Mouse (Mus musculus) neutrophil, adult 5-6 weeks (primary cell): ENCODE data around the gene Cdk2ap2. TPM values are rescaled to one million over a fixed set of nuclear protein-coding genes. Genes with fewer than 3 reads are reported as not detected.
A peak's percentile ranks its signal among the peaks of the same experiment; 100 is the strongest.
"Not testable (repeated sequence)": the region's sequence is repeated elsewhere in the genome, so short reads cannot be mapped to it uniquely, and the experiment has no call there.

Experiments
- ATAC-seq: fragments of 151-379, 151-347 bp; 2 replicates; pipeline ENCODE4 v1.8.0; 2017; ENCODE audit warnings: mild to moderate bottlenecking, moderate TSS enrichment; ENCODE audit not compliant: insufficient number of reproducible peaks, poor library complexity, low FRiP score, severe bottlenecking; ENCODE audit errors: extremely low read depth
- total RNA-seq: library from RNA; stranded (forward); fragments of 200-1000 nt; gene quantifications from 2 replicates; pipeline ENCODE4 v1.2.3, GENCODE M21; 2017

Cdk2ap2 gene
- total RNA-seq, 1 experiment from 2014 or later: 205 TPM

DNA sequence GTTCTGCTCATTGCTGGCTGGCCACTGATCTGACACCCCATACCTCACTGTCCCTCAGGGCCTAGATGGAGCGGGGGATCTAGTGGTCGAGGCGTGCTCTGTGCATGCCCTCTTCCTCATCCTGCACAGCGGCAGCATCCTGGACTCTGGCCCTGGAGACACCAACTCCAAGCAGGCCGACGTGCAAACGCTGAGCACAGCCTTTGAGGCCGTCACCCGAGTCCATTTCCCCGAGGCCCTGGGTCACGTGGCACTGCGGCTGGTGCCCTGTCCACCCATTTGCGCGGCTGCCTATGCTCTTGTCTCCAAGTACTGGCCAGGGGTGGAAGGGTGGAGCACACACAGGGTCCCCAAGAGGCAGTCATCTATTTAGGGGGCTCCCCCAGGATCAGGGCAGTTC lies 9.7 kb downstream of the Cdk2ap2 start:
- ATAC-seq: no peak

DNA sequence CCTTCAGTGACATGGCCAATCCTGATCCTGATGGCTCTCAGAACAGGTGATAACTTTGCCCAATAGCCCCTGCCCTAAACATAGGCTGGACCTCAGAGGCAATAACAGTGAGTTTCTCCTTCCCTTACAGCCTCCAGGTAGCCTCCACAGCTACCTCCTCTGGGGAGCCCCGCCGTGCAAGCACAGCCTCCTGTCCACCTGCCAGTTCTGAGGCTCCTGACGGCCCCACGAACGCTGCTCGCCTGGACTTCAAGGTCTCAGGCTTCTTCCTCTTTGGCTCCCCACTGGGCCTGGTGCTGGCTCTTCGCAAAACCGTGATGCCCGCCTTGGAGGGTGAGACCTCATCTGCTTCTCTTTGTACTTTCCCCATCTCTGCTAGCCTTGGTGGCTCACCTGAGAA lies 11.6 kb downstream of the Cdk2ap2 start:
- no peak for ATAC-seq

- no peak for ATAC-seq
Measured at GRCm38 (mm10) chr19:4112063-4112960, 15.3 kb downstream of the Cdk2ap2 start.

- no peak for ATAC-seq
Measured at GRCm38 (mm10) chr19:4113186-4113805, 16.3 kb downstream of the Cdk2ap2 start.

- peak; percentile 59 for ATAC-seq
Measured at GRCm38 (mm10) chr19:4113806-4114230, 16.8 kb downstream of the Cdk2ap2 start.

DNA sequence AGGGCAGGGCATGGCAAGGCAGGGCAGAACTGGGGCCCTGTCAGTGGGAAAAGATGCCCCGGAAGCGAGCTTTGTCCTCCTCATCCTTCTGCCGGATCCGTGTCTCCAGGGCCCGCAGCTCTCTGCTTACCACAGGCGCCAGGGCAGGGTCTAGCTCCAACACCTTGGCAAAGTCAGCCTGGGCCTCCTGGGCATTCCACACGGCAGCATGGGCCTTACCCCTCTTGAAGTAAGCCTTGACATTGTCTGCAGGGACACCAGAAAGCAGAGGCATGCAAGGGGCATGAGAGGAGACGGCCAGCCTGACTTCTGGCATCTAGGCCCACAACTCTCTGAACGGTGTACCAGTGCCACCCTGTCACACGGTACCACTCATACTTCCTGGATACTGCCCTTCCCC lies 17.6 kb downstream of the Cdk2ap2 start:
- no peak for ATAC-seq

DNA sequence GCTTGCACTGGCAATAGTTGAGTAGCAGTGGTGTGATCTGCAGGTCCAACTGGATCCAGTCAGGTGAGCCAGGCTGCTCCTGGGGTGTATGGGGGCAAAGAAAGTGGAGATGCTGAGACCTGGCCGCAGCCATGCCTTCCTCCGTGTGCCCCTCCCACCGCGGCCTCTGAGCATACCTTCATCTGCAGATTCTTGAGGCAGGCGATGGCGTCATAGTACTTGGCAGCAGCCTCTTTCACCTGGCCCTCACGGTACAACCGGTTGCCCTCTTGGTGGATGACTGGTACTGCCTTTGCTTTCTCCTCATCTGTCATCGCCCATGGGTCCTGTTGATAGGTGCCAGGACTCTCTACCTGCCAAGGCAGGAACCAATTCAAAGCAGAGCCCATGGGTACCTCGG lies 18.2 kb downstream of the Cdk2ap2 start:
- ATAC-seq: no peak

- no peak for ATAC-seq
Measured at GRCm38 (mm10) chr19:4115816-4116215, 18.8 kb downstream of the Cdk2ap2 start.

DNA sequence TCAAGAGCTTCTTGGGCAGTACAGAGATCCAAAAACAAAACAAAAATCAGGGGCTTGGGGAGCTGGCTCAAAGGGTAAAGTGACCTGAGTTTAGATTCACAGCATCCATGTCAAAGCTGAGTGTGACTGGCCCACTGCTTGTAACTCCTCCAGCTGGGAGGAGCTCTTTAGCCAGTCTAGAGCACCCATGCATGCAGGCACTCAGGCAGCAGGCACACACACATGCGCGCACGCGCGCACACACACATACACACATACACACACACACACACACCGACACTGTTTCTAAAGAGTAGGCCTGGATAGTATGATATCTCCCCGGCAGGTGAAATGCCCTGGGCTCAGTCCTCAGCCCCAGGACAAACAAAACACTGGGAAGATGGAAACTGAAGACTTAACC lies 20.0 kb downstream of the Cdk2ap2 start:
- ATAC-seq: no peak

DNA sequence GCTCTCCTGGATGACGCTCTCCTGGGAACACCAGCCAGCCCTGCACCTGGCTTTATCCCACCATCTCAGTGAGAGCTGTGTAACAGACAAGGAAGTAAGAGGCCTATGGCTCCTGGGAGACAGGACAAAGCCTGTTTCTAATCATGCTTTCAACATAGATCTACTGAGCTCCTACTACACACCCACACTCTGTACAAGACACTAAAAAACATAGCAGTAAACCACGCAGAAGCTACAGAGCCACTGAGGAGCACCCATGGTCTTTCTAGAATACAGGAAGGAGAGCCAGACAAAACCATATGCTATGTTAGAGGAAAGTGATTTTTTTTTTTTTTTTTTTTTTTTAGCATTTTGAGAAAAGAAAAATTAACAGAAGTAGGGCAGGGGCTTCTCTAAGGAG lies 21.4 kb downstream of the Cdk2ap2 start:
- ATAC-seq: no peak

- ATAC-seq: no peak
Measured at GRCm38 (mm10) chr19:4119716-4120487, 22.9 kb downstream of the Cdk2ap2 start.

DNA sequence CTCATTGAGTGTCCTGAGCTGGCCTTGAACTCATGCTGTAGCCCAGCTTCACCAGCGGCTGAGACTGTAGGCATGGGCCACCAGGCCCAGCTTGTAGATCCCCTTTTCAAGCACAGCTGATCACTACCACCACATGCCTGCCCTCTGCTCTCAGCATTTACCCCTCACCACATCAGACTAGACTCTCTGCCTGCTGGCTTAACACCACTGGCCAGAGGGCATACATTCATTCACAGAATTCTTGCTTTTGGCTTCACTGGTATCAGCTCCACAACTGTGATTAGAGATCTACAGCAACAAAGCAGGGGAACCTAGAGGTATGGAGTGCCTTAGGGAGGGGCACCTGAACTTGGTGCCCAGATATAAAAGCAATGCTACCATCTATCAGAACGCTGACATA lies 23.5 kb downstream of the Cdk2ap2 start:
- no peak for ATAC-seq

DNA sequence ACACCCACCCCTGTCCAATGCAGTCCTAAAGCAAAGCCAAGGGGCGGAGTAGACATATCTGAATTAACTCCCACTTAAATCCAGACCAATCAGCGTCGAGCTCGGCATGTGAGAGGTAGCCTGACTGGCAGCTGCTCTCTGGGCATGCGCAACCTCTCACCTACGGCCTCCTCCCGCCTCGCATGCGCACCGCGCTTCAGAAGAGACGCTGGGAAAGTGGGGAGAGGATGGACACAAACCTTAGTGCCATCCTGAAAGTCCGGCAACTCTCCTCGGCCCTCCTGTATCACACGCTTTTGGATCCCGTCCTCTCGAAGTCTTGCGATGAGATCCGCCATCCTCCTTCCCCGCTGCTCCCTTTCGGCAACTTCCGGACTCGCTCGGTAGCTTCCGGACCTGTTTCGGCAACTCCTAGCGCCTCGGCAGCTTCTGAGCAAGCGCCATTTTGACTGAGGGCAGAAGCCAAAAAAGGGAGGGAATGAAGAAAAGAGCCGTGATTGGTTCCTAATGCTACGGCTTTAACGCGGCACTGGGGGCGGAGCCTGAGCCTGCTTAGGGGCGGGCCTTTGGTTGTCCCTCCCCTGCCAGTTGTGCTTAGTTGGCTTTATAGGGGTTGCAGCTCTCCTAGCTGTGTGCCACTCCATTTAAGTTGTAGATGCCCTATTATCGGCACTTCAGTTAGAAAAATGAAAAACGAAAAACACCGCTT lies 24.3 kb downstream of the Cdk2ap2 start:
- peak; percentile 71 for ATAC-seq

DNA sequence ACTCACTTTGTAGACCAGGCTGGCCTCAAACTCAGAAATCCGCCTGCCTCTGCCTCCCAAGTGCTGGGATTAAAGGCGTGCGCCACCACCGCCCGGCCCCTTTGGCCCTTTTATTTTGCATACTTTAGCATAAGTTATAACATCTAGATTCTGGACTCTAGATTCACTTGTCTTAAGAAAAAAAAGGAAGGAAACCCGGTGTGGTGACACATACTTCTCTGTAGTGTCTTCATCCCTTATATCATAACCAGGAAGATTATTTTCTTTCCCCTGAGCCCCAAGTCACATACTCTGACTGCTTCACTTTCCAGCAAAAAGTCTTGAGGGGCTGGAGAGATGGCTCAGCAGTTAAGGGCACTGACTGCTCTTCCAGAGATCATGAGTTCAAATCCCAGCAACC lies 24.9 kb downstream of the Cdk2ap2 start:
- not testable (repeated sequence) for ATAC-seq

GRCm38 (mm10) chr19:4122411-4123370 lies 25.7 kb downstream of the Cdk2ap2 start:
- ATAC-seq: no peak

- ATAC-seq: no peak
Measured at GRCm38 (mm10) chr19:4124432-4124831, 27.4 kb downstream of the Cdk2ap2 start.

DNA sequence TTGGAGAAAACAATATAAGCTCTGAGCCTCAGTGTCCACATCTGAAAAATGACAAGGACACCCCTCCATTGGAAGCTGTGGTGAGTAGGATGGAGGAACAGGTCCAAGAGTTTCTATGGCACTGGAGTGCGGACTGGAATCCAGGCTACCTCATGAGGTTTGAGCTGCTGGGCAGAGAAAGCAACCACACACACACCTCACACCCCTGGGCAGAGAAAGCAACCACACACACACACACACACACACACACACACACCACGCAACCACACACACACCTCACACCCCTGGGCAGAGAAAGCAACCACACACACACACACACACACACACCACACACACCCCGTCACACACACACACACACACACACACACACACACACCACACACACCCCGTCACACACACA lies 28.3 kb downstream of the Cdk2ap2 start:
- ATAC-seq: not testable (repeated sequence)
